Mouse (Mus musculus): Measurements from ENCODE around the gene Pheta2. TPM values are rescaled to one million over a fixed set of nuclear protein-coding genes. Genes with fewer than 3 reads are reported as not detected.

Gene Pheta2
- polyA plus RNA-seq, 1 experiment: 0.78 TPM

- WGBS: 68% methylated on average over 15 of the region's 15 CpGs
- DNase-seq (ENCODE audit: low read depth, low spot score): no peak
Measured at GRCm38 (mm10) chr15:82341675-82342542, 3.2 kb downstream of the Pheta2 start.

- no peak for DNase-seq (ENCODE audit: low read depth, low spot score)
- WGBS: 82% methylated on average over 5 of the region's 5 CpGs
Measured at GRCm38 (mm10) chr15:82342543-82342935, 3.8 kb downstream of the Pheta2 start.

- 85% methylated on average over 27 of the region's 27 CpGs for WGBS
- no peak for DNase-seq (ENCODE audit: low read depth, low spot score)
Measured at GRCm38 (mm10) chr15:82343368-82344287, 4.9 kb downstream of the Pheta2 start.

GRCm38 (mm10) chr15:82344971-82345370 lies 6.2 kb downstream of the Pheta2 start:
- WGBS: 73% methylated on average over 6 of the region's 6 CpGs
- no peak for DNase-seq (ENCODE audit: low read depth, low spot score)

GRCm38 (mm10) chr15:82345820-82346470 lies 7.2 kb downstream of the Pheta2 start:
- DNase-seq (ENCODE audit: low read depth, low spot score): peak; percentile 99

GRCm38 (mm10) chr15:82346580-82347302 lies 8.0 kb downstream of the Pheta2 start:
- WGBS: 7% methylated on average over 14 of the region's 14 CpGs
- DNase-seq (ENCODE audit: low read depth, low spot score): no peak

More at GRCm38 (mm10) chr15:82345820-82346470, 7.2 kb downstream of the Pheta2 start:
- WGBS: under 1% methylated on average over 51 of the region's 51 CpGs

- DNase-seq (ENCODE audit: low read depth, low spot score): no peak
- 42% methylated on average over 4 of the region's 4 CpGs for WGBS
Measured at GRCm38 (mm10) chr15:82347303-82347676, 8.5 kb downstream of the Pheta2 start.

- WGBS: 91% methylated on average over 12 of the region's 12 CpGs
- DNase-seq (ENCODE audit: low read depth, low spot score): no peak
Measured at GRCm38 (mm10) chr15:82347852-82348251, 9.1 kb downstream of the Pheta2 start.

GRCm38 (mm10) chr15:82348258-82348998 lies 9.7 kb downstream of the Pheta2 start:
- no peak for DNase-seq (ENCODE audit: low read depth, low spot score)
- WGBS: 58% methylated on average over 8 of the region's 8 CpGs

- WGBS: 21% methylated on average over 2 of the region's 2 CpGs
- DNase-seq (ENCODE audit: low read depth, low spot score): no peak
Measured at GRCm38 (mm10) chr15:82348999-82349341, 10.2 kb downstream of the Pheta2 start.

- 56% methylated on average over 4 of the region's 4 CpGs for WGBS
Measured at GRCm38 (mm10) chr15:82350349-82350748, 11.6 kb downstream of the Pheta2 start.

GRCm38 (mm10) chr15:82351480-82351879 lies 12.7 kb downstream of the Pheta2 start:
- 31% methylated on average over 3 of the region's 3 CpGs for WGBS

More at GRCm38 (mm10) chr15:82350349-82350748, 11.6 kb downstream of the Pheta2 start:
- no peak for DNase-seq (ENCODE audit: low read depth, low spot score)

GRCm38 (mm10) chr15:82353078-82353744 lies 14.5 kb downstream of the Pheta2 start:
- WGBS: 6% methylated on average over 14 of the region's 14 CpGs
- no peak for DNase-seq (ENCODE audit: low read depth, low spot score)

More at GRCm38 (mm10) chr15:82351480-82351879, 12.7 kb downstream of the Pheta2 start:
- DNase-seq (ENCODE audit: low read depth, low spot score): no peak

- under 1% methylated on average over 23 of the region's 23 CpGs for WGBS
- no peak for DNase-seq (ENCODE audit: low read depth, low spot score)
Measured at GRCm38 (mm10) chr15:82353745-82354113, 15.0 kb downstream of the Pheta2 start.

- peak; percentile 88 for DNase-seq (ENCODE audit: low read depth, low spot score)
- WGBS: 1% methylated on average over 57 of the region's 57 CpGs
Measured at GRCm38 (mm10) chr15:82354126-82354945, 15.6 kb downstream of the Pheta2 start, which contains the start of gene Ndufa6. Ndufa6 (minus strand) TSS chr15:82354322.

- DNase-seq (ENCODE audit: low read depth, low spot score): no peak
- 61% methylated on average over 22 of the region's 22 CpGs for WGBS
Measured at GRCm38 (mm10) chr15:82358431-82359260, 19.9 kb downstream of the Pheta2 start.
